9 mouse cellular contexts compared by ENCODE assay signal in genomic region chr5:141138771-141139360, GRCm38 (mm10).
A peak's percentile ranks its signal among the peaks of the same experiment; 100 is the strongest.
DNase-seq lines count a peak whose midpoint lies in the region; ATAC-seq and TF ChIP-seq lines count a peak whose summit lies in the region.
"Had no signal": no experiment of that assay in that cellular context is flagged by ENCODE, and none has a peak within 500 bp of the region (broad histone marks: within the 10 kb centered on the region; RNA-seq: fewer than 3 reads in every experiment).

No protein-coding gene starts in this region.

- WGBS in liver, embryonic 11.5 days = 57% methylated on average over 12 of the region's 12 CpGs
- 49% methylated on average over 12 of the region's 12 CpGs for WGBS in liver, embryonic 12.5 days (ENCODE audit: insufficient replicate concordance)
- 38% methylated on average over 12 of the region's 12 CpGs for WGBS in embryonic facial prominence, embryonic 14.5 days
- 26% methylated on average over 12 of the region's 12 CpGs for WGBS in heart, postnatal 0 days
- 35% methylated on average over 12 of the region's 12 CpGs for WGBS in midbrain, postnatal 0 days

- TF ChIP-seq EP300 in heart, postnatal 0 days (IDR thresholded peaks at IDR 0.05; ENCODE audit: low read depth) = 0 out of 2 replicates have a peak, but pooled peaks have one; percentile 60

- H3K36me3 ChIP-seq in liver, embryonic 11.5 days (ENCODE audit: control insufficient read depth, insufficient read depth, low read length) = no peaks in the 10 kb centered on the region
- H3K36me3 ChIP-seq in liver, embryonic 12.5 days = no peaks in the 10 kb centered on the region
- H3K36me3 ChIP-seq in embryonic facial prominence, embryonic 14.5 days (ENCODE audit: control insufficient read depth, insufficient read depth, low read length) = no peaks in the 10 kb centered on the region
- H3K36me3 ChIP-seq in heart, postnatal 0 days (replicated peaks; ENCODE audit: control insufficient read depth, insufficient read depth, low read length) = no peaks in the 10 kb centered on the region
- no peaks in the 10 kb centered on the region for H3K36me3 ChIP-seq in midbrain, postnatal 0 days (ENCODE audit: insufficient read depth, low read length)

- no peak overlapping the region for H3K27ac ChIP-seq in liver, embryonic 11.5 days (ENCODE audit: low read depth, low read length)
- no peak overlapping the region for H3K27ac ChIP-seq in liver, embryonic 12.5 days
- no peak overlapping the region for H3K27ac ChIP-seq in embryonic facial prominence, embryonic 14.5 days (replicated peaks; ENCODE audit: low read depth, low read length)
- peak overlapping the region; percentile 75 for H3K27ac ChIP-seq in heart, postnatal 0 days (ENCODE audit: low read depth)
- H3K27ac ChIP-seq in midbrain, postnatal 0 days (ENCODE audit: low read depth, low read length) = 0 out of 2 replicates have a peak overlapping the region, but pooled peaks have one; percentile 4

- H3K9me3 ChIP-seq in liver, embryonic 11.5 days (ENCODE audit: control insufficient read depth, low read length) = no peaks in the 10 kb centered on the region
- no peaks in the 10 kb centered on the region for H3K9me3 ChIP-seq in liver, embryonic 12.5 days (replicated peaks)
- no peaks in the 10 kb centered on the region for H3K9me3 ChIP-seq in embryonic facial prominence, embryonic 14.5 days (ENCODE audit: control insufficient read depth, low read length)
- H3K9me3 ChIP-seq in heart, postnatal 0 days (replicated peaks; ENCODE audit: control insufficient read depth, low read length) = no peaks in the 10 kb centered on the region
- H3K9me3 ChIP-seq in midbrain, postnatal 0 days (ENCODE audit: low read length) = no peaks in the 10 kb centered on the region

- no peak for ATAC-seq in liver, embryonic 11.5 days (replicated peaks; ENCODE audit: low FRiP score)
- ATAC-seq in liver, embryonic 12.5 days = no peak
- ATAC-seq in embryonic facial prominence, embryonic 14.5 days (ENCODE audit: low read depth) = no peak
- peak; percentile 72 for ATAC-seq in heart, postnatal 0 days (ENCODE audit: insufficient read depth, low read depth)
- no peak for ATAC-seq in midbrain, postnatal 0 days (ENCODE audit: low FRiP score)

- no peak overlapping the region for H3K4me3 ChIP-seq in liver, embryonic 11.5 days (ENCODE audit: low read depth, low read length)
- H3K4me3 ChIP-seq in liver, embryonic 12.5 days = no peak overlapping the region
- no peak overlapping the region for H3K4me3 ChIP-seq in embryonic facial prominence, embryonic 14.5 days (ENCODE audit: low read depth, low read length)
- H3K4me3 ChIP-seq in heart, postnatal 0 days (ENCODE audit: low read depth, low read length) = no peak overlapping the region
- no peak overlapping the region for H3K4me3 ChIP-seq in midbrain, postnatal 0 days (ENCODE audit: low read depth, low read length)

- DNase-seq in liver, embryonic 11.5 days (ENCODE audit: low spot score) = peak; percentile 27
- no peak for DNase-seq in embryonic facial prominence, embryonic 14.5 days (ENCODE audit: low spot score)
- DNase-seq in heart, postnatal 0 days (ENCODE audit: low spot score) = peak; percentile 33
- DNase-seq in midbrain, postnatal 0 days (ENCODE audit: low spot score) = peak; percentile 15
- DNase-seq in lung, postnatal 4 days = no peak
- DNase-seq in embryo, embryonic 11 days = no peak
- no peak for DNase-seq in B cell, adult 2 months
- DNase-seq: kidney, postnatal 14 days had no signal

- no peaks in the 10 kb centered on the region for H3K4me1 ChIP-seq in liver, embryonic 11.5 days (replicated peaks; ENCODE audit: control insufficient read depth, insufficient read depth, low read length)
- H3K4me1 ChIP-seq in liver, embryonic 12.5 days = no peaks in the 10 kb centered on the region
- peaks cover 10% of the 10 kb centered on the region; the same call in 1 of the 2 replicates for H3K4me1 ChIP-seq in embryonic facial prominence, embryonic 14.5 days (ENCODE audit: control insufficient read depth, insufficient read depth, low read length)
- peaks cover 9% of the 10 kb centered on the region; the same call in 1 of the 2 replicates for H3K4me1 ChIP-seq in heart, postnatal 0 days (ENCODE audit: control insufficient read depth, insufficient read depth)
- 0 out of 2 replicates have a peak, but pooled peaks cover 2% of the 10 kb centered on the region for H3K4me1 ChIP-seq in midbrain, postnatal 0 days (ENCODE audit: insufficient read depth, low read length)

- no peak overlapping the region for H3K4me2 ChIP-seq in liver, embryonic 11.5 days
- H3K4me2 ChIP-seq in liver, embryonic 12.5 days = no peak overlapping the region
- peak overlapping the region; percentile 27 for H3K4me2 ChIP-seq in embryonic facial prominence, embryonic 14.5 days (ENCODE audit: low read depth, low read length)
- no peak overlapping the region for H3K4me2 ChIP-seq in heart, postnatal 0 days (ENCODE audit: low read depth, low read length)
- H3K4me2 ChIP-seq in midbrain, postnatal 0 days (ENCODE audit: low read depth, low read length, poor library complexity, severe bottlenecking) = no peak overlapping the region

- no peak overlapping the region for H3K9ac ChIP-seq in liver, embryonic 11.5 days (ENCODE audit: low read depth, low read length)
- no peak overlapping the region for H3K9ac ChIP-seq in liver, embryonic 12.5 days
- H3K9ac ChIP-seq in embryonic facial prominence, embryonic 14.5 days (ENCODE audit: low read depth, low read length) = no peak overlapping the region
- no peak overlapping the region for H3K9ac ChIP-seq in heart, postnatal 0 days (replicated peaks; ENCODE audit: low read depth, low read length)
- 0 out of 2 replicates have a peak overlapping the region, but pooled peaks have one; percentile 29 for H3K9ac ChIP-seq in midbrain, postnatal 0 days (replicated peaks; ENCODE audit: low read length, poor library complexity, severe bottlenecking)

- TF ChIP-seq CTCF in heart, postnatal 0 days (IDR thresholded peaks at IDR 0.05; ENCODE audit: low read depth) = no peak
- no peak for TF ChIP-seq CTCF in midbrain, postnatal 0 days (IDR thresholded peaks at IDR 0.05)

- H3K27me3 ChIP-seq in liver, embryonic 11.5 days (replicated peaks; ENCODE audit: control insufficient read depth, insufficient read depth, low read length) = no peaks in the 10 kb centered on the region
- no peaks in the 10 kb centered on the region for H3K27me3 ChIP-seq in liver, embryonic 12.5 days (replicated peaks)
- no peaks in the 10 kb centered on the region for H3K27me3 ChIP-seq in embryonic facial prominence, embryonic 14.5 days (replicated peaks; ENCODE audit: control insufficient read depth, insufficient read depth, low read length)
- no peaks in the 10 kb centered on the region for H3K27me3 ChIP-seq in heart, postnatal 0 days (ENCODE audit: control insufficient read depth, insufficient read depth, low read length)
- no peaks in the 10 kb centered on the region for H3K27me3 ChIP-seq in midbrain, postnatal 0 days (ENCODE audit: insufficient read depth, low read length)

Comparison
In these comparisons a context has a peak if more than half of its experiments do, and no peak if none do; other contexts are left out.
1. DNase-seq: peak in liver, embryonic 11.5 days (single experiment), heart, postnatal 0 days (single experiment) and midbrain, postnatal 0 days (single experiment); none in embryonic facial prominence, embryonic 14.5 days (single experiment), lung, postnatal 4 days (0 of 2), embryo, embryonic 11 days (single experiment) and B cell, adult 2 months (0 of 2).
2. H3K27ac ChIP-seq: peak in heart, postnatal 0 days (single experiment) and midbrain, postnatal 0 days (single experiment); none in liver, embryonic 11.5 days (single experiment), liver, embryonic 12.5 days (single experiment) and embryonic facial prominence, embryonic 14.5 days (single experiment).